Mouse (Mus musculus) kidney, adult 18-20 months (tissue): ENCODE measurements around the gene Fam219a.

Experiments used
- DNase-seq: peaks from one replicate; pipeline ENCODE4 v3.0.0; 2021

The Fam219a gene

DNA sequence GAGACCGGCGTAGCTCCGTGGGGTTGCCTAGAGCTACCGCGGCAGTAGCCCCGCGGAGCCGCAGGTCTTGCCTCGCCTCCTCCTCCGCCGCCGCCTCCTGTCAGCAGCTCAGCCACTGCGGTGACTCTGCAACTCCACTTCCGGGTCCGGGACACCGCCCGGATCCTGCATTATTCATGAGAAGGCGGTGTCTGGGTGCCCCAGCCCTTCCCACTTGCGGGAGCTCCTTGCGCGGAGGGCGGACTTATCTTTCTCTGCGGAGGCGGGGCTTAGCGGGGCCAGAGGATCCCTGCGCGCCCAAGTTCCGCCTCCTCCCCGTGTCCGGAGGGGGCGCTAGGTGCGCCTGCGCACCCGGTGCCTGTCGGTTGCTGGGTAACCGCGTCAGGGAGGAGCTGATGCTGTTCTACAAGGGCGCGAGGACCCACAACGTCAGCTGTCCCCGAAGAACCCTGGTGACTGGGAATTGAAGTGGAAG is at the start of gene Fam219a, which contains the start of gene Dnaic1:
Gene Fam219a (minus strand): TSS at position 128 of the 475 bp plus-strand sequence.
Gene Dnaic1 (plus strand): TSS at position 365 of the 475 bp plus-strand sequence.
- DNase-seq = peak; percentile 98

DNA sequence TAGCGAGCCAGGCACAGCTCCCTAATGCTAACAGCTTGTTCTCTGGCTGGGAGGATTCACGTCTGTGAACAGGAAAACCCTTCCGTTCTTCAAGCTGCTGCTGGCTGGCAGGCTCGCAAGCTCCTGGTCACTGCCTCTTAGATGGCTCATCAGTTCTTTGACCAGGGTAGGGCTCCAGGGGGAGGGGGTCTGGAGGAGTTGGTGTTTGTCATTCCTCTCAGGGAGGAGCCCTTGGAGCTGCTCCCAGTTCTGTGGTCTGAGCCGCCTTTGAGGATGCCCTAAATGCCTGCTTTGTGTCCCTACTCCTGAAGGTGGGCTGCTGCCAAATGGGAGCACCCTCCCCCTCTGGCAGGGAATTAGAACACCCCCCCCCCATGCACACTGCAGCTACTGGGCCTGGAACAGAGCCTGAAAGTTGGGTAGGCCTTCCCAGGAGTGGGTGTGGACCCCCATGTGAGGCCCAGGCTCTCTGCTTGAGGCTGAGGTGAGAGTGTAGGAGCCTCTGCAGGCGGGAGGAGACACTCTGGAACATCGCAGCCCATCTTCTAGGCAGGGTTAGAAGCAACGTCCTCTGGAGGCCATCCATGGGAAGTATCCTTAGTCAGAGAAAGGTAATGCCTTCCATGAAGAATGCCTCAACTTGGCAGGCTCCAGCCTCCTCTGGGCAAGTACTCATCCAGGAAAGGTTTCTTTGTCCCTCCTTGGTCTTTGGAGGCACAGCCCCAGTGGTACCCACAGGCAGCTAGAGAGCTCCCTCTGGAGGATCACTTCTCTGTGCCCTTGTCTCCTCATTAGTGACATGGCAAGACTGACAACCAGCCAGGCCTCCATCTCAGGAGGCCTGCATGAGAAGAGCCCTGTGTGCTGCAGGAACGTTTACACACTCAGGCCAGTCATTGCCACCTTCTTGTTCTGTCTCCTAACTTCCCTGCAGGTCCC is 46.6 kb upstream of the Fam219a start:
- DNase-seq = no peak

- DNase-seq = peak; percentile 84
Observed at GRCm38 (mm10) chr4:41614156-41614555, 44.8 kb upstream of the Fam219a start.

DNA sequence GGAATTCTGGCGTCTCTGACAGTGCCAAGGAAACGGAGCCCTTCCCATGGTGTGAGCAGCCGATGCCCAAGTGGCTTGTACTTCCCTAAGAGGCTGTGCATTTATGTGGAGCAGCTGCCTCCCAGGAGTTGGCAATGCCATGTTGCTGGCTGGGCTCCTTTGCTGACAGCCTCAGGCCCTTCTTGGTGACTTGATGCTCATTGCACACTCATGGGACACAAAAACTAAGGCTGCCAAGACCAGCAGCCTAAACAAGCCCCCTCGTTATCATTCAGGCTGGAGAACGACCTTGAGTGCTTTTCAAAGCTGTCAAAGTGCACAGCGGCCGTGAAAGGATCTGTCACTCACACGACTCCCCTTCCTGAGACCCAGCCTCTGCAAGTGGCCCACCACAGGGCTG is 42.8 kb upstream of the Fam219a start:
- DNase-seq = no peak

DNA sequence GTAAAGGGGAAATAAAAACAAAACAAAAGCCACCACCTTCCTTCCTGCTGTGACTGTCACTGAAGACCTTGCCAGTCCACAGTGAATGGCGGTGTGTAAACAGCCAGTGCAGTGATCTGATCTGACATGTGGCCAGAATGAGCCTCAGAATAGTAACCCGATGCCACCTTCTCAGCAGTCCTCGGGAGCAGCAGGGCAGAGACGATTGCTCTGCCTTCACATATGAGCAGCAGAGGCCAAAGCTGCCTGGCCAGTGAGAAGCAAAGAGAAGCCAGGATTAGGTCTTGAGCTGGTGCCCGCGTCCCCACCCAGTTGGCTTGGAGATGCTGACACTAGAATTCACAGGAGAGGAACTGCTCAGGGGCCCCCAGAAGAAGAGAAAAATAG is 41.2 kb upstream of the Fam219a start:
- no peak for DNase-seq

- no peak for DNase-seq
Observed at GRCm38 (mm10) chr4:41609681-41610593, 40.6 kb upstream of the Fam219a start.

GRCm38 (mm10) chr4:41606784-41607183 is 37.4 kb upstream of the Fam219a start:
- peak; percentile 46 for DNase-seq

DNA sequence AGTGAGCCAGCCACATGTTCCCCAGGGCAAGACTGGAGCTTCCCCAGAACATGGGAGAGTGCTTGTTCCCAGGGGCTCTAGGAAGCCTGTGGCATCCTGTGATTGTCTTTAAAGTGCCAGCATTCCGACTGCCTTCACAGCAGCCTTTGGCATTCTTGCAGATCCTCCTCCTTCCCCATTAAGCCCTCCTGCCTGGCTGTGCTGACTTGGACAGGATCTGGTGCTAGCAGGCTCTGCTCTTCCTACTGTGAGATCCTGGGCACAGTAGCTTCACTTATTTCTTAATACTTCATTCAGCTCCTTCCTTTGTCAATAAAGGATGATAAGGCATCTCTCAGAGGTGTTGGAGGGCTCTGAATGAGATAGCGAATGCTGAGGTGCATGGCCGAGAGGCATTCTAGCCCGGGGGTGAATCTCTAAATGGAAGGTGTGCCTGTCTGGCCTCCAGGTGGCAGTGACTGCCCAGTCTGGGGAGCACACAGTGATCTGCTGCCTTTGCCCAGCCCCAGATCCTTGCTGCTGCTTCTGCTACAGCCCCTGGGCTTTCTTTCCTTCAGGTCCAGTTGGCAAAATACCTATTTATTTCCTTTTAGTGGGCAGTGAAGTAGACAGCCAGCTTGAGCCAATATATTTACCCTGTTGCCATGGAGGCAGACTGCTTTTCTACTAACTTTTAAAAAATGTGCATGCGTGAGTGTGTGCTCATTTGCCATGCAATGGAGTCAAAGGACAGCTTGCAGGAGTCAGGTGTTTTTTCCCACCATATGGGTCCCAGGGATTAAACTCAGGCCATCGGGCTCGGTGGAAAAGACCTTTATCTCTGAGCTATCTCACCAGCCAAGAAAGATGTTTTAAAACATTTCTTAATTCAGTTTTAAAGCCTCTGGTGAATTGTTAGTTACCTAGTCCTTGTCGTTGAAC is 35.4 kb upstream of the Fam219a start:
- DNase-seq = peak; percentile 11

GRCm38 (mm10) chr4:41602818-41603217 is 33.5 kb upstream of the Fam219a start:
- no peak for DNase-seq

DNA sequence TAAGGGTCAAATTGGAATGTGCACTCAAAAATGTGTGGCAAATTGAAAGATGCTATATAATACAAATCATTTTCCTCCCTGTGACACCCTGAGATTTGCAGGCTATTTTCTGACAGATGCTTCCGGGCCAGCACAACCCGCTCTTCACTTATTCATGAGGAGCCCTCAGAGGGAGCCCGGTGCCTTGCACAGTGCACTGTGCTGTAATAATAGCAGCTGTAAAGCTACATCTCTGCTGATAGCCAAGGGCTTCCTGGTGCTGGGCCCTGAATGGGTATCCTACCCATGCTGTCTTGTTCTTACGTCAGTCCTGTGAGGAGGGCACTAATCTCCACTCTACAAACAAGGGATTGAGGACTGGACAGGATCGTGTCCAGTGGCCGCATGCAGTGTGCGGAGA is 14.0 kb upstream of the Fam219a start:
- DNase-seq = no peak

GRCm38 (mm10) chr4:41575914-41576313 is 6.6 kb upstream of the Fam219a start:
- no peak for DNase-seq

DNA sequence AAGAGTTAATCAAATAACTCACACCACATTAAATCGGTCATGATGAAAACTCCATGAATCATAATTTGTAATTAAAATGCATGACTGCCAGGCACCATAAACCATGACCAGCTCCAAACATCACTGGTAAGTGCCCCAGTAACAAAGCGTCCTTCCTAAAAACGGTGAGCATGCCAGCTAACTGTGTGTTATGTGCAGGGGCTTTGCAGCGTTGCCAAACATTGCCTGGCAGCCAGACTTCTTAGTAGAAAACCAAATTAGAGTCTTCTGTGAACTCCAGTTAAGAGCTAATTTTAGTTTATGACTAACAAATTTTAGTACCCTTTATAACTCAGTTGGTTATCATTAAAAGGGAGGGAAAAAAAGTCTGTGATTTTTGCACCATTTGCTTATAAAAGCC is 4.2 kb upstream of the Fam219a start:
- DNase-seq = no peak

- no peak for DNase-seq
Observed at GRCm38 (mm10) chr4:41571490-41571889, 2.2 kb upstream of the Fam219a start.

GRCm38 (mm10) chr4:41568682-41569410 is 492 bp downstream of the Fam219a start:
- peak; percentile 40 for DNase-seq

- DNase-seq = peak; percentile 32
Observed at GRCm38 (mm10) chr4:41568239-41568638, 1.1 kb downstream of the Fam219a start.

DNA sequence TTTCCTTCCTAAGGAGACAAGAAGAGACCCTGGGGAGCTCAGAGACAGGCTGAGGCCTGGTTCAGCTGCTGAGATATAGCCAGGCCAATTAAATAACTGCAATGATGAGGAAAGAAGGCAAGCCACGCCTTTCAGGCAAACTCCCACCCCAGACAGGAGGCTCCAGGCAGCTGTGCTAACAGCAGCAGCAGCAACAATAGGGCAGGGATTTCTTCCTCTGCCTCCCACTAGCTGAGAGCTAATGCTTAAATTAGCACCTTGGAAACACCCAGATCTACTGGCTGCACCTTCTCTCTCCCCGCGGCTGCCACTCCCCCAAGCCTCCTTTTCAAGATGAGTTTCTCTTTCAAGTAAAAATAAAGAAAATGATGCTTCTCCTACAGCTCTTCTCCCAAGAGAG is 3.2 kb downstream of the Fam219a start:
- no peak for DNase-seq

- DNase-seq = no peak
Observed at GRCm38 (mm10) chr4:41563297-41563696, 6.0 kb downstream of the Fam219a start.

DNA sequence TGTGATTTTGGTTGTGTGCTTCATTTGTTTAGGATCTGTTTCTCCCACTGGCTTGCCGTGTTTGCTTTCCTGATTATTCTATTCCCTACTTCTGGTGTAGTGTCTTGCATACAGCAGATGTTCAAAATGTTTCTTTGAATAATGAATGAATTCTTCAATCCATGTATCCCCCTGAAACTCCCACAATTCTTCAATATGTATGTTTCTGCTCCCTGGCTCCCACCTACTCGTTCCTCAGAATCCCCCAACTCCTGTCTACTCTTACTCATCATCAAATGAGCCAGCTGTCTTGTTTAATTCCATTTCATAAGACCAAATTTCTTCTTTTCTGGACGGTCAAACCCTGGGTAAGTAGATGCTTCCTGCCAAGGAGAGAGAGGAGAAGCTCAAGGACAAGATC is 12.2 kb downstream of the Fam219a start:
- no peak for DNase-seq

- DNase-seq = no peak
Observed at GRCm38 (mm10) chr4:41556311-41556953, 12.9 kb downstream of the Fam219a start.

DNA sequence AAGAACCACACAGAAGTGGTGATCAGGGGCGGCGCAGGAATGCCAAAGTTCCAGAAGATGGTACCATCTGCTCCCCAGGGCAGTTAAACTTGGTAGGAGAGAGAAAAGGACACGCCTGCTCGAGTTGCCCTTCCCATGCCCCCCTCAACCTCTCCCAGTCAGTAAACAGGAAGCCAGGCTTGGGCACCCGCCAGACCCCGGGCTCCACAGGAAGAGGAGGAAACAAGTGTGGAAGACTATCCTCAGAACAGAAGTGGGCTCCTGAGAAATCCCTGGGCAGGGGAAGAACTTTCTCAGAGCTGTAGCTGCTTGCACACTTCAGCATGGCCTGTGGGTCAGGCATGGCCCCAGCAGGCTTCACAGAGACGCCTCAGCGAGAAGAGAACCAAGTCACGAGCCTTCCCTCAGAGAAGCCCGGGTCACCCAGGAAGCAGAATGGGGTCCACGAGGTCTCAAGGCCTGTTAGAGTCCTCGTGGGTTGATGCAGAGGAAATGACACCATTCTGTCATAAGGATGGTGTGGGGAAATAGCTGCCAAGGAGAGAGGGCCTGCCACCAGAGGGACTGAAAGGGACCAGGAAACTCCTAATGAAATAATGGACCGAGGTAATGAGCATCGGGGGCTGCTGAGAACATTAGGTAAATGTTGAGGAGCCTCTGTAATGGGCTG is 14.2 kb downstream of the Fam219a start:
- DNase-seq = peak; percentile 73
